Mouse (Mus musculus) 3T3-L1 (cell line): ENCODE data around the gene Pi4kb.

Source experiments
- DNase-seq: peaks from one replicate; pipeline ENCODE4 v3.0.0-alpha.2; 2015; ENCODE audit warnings: low read depth, low spot score

Gene Pi4kb

GRCm38 (mm10) chr3:94953764-94954616, 20.5 kb upstream of the Pi4kb start, which contains the start of gene Rfx5:
Rfx5 (plus strand) TSS chr3:94954075.
- peak; percentile 99 for DNase-seq

GRCm38 (mm10) chr3:94958295-94958694, 16.2 kb upstream of the Pi4kb start:
- DNase-seq, result no peak

GRCm38 (mm10) chr3:94959871-94960270, 14.7 kb upstream of the Pi4kb start:
- DNase-seq, result no peak

GRCm38 (mm10) chr3:94960322-94960721, 14.2 kb upstream of the Pi4kb start:
- no peak for DNase-seq

GRCm38 (mm10) chr3:94964989-94965388, 9.5 kb upstream of the Pi4kb start:
- DNase-seq, result no peak

GRCm38 (mm10) chr3:94965878-94966277, 8.7 kb upstream of the Pi4kb start:
- DNase-seq, result no peak

GRCm38 (mm10) chr3:94972552-94972951, 2.0 kb upstream of the Pi4kb start:
- DNase-seq, result no peak

GRCm38 (mm10) chr3:94973620-94974019, 911 bp upstream of the Pi4kb start:
- DNase-seq, result no peak

GRCm38 (mm10) chr3:94974026-94974527, 454 bp upstream of the Pi4kb start:
- DNase-seq, result no peak

- DNase-seq, result no peak
These were observed 9.8 kb downstream of the Pi4kb start for GRCm38 (mm10) chr3:94984312-94984711.

- DNase-seq, result no peak
These were observed 11.0 kb downstream of the Pi4kb start for GRCm38 (mm10) chr3:94985513-94985912.

- peak; percentile 97 for DNase-seq
These were observed 13.0 kb downstream of the Pi4kb start for GRCm38 (mm10) chr3:94987578-94987977.

- DNase-seq, result peak; percentile 44
These were observed 14.7 kb downstream of the Pi4kb start for GRCm38 (mm10) chr3:94989159-94989761.

GRCm38 (mm10) chr3:94996946-94997345, 22.4 kb downstream of the Pi4kb start:
- DNase-seq, result peak; percentile 94

- no peak for DNase-seq
These were observed 28.0 kb downstream of the Pi4kb start for GRCm38 (mm10) chr3:95002569-95002968.

GRCm38 (mm10) chr3:95003273-95003672, 28.7 kb downstream of the Pi4kb start:
- DNase-seq, result no peak

GRCm38 (mm10) chr3:95005651-95006050, 31.1 kb downstream of the Pi4kb start:
- no peak for DNase-seq

GRCm38 (mm10) chr3:95007706-95008105, 33.2 kb downstream of the Pi4kb start:
- DNase-seq, result no peak

- DNase-seq, result no peak
These were observed 35.9 kb downstream of the Pi4kb start for GRCm38 (mm10) chr3:95010396-95010795.

- no peak for DNase-seq
These were observed 38.5 kb downstream of the Pi4kb start for GRCm38 (mm10) chr3:95012982-95013381.

- DNase-seq, result peak; percentile 34
These were observed 39.3 kb downstream of the Pi4kb start for GRCm38 (mm10) chr3:95013699-95014427.
